Mouse (Mus musculus) embryonic facial prominence, embryonic 14.5 days (tissue): ENCODE results near the gene Parm1. TPM values are rescaled to one million over a fixed set of nuclear protein-coding genes. Genes with fewer than 3 reads are reported as not detected.

ENCODE experiments used
- ATAC-seq: fragments of 200-750 bp; cut with Nextera tagmentation; 2 replicates; pipeline ENCODE4 v1.8.0; 2017; ENCODE audit warnings: low read depth, moderate number of reproducible peaks, moderate TSS enrichment
- DNase-seq: peaks from one replicate; pipeline ENCODE4 v3.0.0-alpha.2; 2015; ENCODE audit warnings: low spot score
- H3K27ac ChIP-seq: fragments of 300-500 bp; sonication (generic); replicated peaks from 2 replicates; pipeline ENCODE4 v1.5.1; 2014; ENCODE audit warnings: low read depth, mild to moderate bottlenecking, low read length, moderate library complexity
- H3K27me3 ChIP-seq: fragments of 300-500 bp; sonication (generic); replicated peaks from 2 replicates; pipeline ENCODE4 v1.6.1; 2014; ENCODE audit warnings: low read length; ENCODE audit not compliant: control insufficient read depth, insufficient read depth
- H3K36me3 ChIP-seq: fragments of 300-500 bp; sonication (generic); 2 replicates; pipeline ENCODE4 v1.6.1; 2014; ENCODE audit warnings: low read length, mixed read lengths; ENCODE audit not compliant: control insufficient read depth, insufficient read depth
- H3K4me1 ChIP-seq: fragments of 300-500 bp; sonication (generic); 2 replicates; pipeline ENCODE4 v1.6.1; 2014; ENCODE audit warnings: antibody characterized with exemption, low read length; ENCODE audit not compliant: control insufficient read depth, insufficient read depth
- H3K4me2 ChIP-seq: fragments of 300-500 bp; sonication (generic); 2 replicates; pipeline ENCODE4 v1.6.1; 2014; ENCODE audit warnings: low read depth, mild to moderate bottlenecking, low read length, moderate library complexity, mixed read lengths
- H3K4me3 ChIP-seq: fragments of 300-500 bp; sonication (generic); 2 replicates; pipeline ENCODE4 v1.5.1; 2014; ENCODE audit warnings: low read depth, mild to moderate bottlenecking, low read length
- H3K9ac ChIP-seq: fragments of 300-500 bp; sonication (generic); 2 replicates; pipeline ENCODE4 v1.6.1; 2014; ENCODE audit warnings: low read depth, mild to moderate bottlenecking, low read length, moderate library complexity, mixed read lengths
- H3K9me3 ChIP-seq: fragments of 300-500 bp; sonication (generic); 2 replicates; pipeline ENCODE4 v1.6.1; 2016; ENCODE audit warnings: low read length; ENCODE audit not compliant: control insufficient read depth
- WGBS: fragments of 180-500 bp; shearing (Covaris S2); extraction: QIAGEN DNeasy Blood & Tissue Kit; methylation state at CpG from one replicate; pipeline ENCODE4 v1.1.7; 2014; 5-methylcytosine and 5-hydroxymethylcytosine counted together
- polyA plus RNA-seq: library from polyadenylated mRNA; unstranded; fragments of >200 nt; fragmentation: Nextera tagmentation; extraction: Ambion mirVana; gene quantifications from 2 replicates; pipeline ENCODE4 v1.2.1, GENCODE M21; 2014

The Parm1 gene
- polyA plus RNA-seq, 1 experiment from 2014 or later: 25.6 TPM

DNA sequence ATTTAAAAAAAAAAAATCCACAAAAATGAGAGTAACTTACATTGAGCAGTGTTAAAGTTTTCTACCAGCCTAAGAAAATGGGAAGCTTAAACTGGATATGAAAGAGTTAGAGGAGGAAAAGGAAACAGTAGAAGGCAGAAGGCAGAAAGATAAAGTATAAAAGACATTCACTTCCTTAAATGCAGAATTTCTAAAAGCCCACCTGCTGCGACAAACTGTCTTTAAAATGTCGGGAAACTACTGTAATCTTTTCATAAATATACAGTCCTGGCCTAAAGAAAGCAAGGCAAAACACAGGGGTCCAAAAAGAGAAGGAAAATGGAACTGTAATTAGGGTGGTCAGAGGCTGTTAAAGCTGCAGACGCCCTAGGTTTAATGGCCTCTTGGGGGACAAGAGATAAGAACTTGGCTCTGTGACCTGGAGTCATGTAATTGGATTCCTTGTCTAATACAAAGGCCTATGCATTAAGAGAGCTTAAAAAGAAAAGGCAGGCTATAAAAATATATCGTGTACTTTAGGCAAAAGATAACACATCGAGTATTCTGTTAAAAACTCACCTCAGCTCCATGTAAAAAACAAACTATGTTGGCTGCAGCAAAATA lies 13.0 kb upstream of the Parm1 start:
- Histone ChIP-seq H3K9me3 (no peaks in the 10 kb centered on the region), H3K4me3 (no peak overlapping the region), H3K4me2 (no peak overlapping the region), H3K36me3 (no peaks in the 10 kb centered on the region), H3K9ac (no peak overlapping the region), H3K27me3 (no peaks in the 10 kb centered on the region), H3K4me1 (no peaks in the 10 kb centered on the region), H3K27ac (no peak overlapping the region)
- ATAC-seq: no peak
- WGBS: 55% methylated on average over 5 of the region's 5 CpGs
- DNase-seq: no peak

DNA sequence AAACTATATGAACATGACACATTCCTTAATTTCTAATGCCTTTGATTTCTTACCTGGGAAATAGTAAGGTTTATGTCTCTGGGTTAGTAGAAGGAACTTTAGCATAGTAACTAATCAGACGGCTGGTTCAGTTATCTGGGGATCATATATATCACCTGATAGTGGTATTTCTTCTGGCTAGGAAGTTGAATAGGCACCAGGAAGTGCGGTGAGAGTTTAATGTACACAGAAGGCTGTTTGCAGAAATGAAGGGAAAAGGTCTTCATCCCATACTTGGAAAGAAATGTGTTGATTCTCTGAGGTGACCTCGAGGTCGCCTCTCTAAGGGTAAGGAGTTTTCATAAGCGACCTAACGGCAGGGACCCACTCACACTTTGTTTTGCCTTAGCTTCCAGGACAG lies 338 bp upstream of the Parm1 start:
- Histone ChIP-seq H3K4me2 (peak overlapping the region; percentile 93), H3K4me3 (peak overlapping the region; percentile 62), H3K9me3 (no peaks in the 10 kb centered on the region), H3K27ac (no peak overlapping the region), H3K9ac (peak overlapping the region; percentile 67; the same call in 1 of the 2 replicates), H3K4me1 (peaks cover 20% of the 10 kb centered on the region), H3K36me3 (no peaks in the 10 kb centered on the region), H3K27me3 (peaks cover 10% of the 10 kb centered on the region; the same call in 1 of the 2 replicates)
- DNase-seq (no peak), ATAC-seq (no peak)
- WGBS: 19% methylated on average over 6 of the region's 6 CpGs

DNA sequence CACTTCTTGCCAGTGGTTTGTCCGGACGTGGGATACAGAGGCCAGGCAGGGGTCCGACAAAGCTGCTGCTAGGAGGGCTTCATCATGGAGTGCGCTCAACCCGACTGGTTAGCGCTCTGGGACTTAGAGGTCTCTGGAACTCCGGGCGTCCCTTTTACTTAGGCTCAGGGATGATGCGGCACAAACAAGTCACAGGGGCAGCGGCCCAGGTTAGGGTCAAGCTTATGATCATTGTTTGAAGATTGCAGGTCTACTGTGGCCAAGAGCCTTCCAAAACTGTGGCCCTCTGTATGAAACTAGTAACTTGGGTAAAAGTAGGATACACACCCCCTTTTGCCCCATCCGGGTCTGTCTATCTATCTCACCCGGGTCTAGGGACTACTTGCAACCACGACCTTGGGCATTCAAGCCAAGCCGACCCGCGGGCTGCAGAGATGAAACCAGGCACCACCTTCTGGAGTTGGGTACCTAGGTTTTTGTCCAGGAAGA lies 931 bp downstream of the Parm1 start:
- DNase-seq (no peak), ATAC-seq (no peak)
- no peaks in the 10 kb centered on the region for H3K36me3 ChIP-seq
- WGBS: 1% methylated on average over 16 of the region's 16 CpGs
- H3K4me2 ChIP-seq: peak overlapping the region; percentile 93
- peak overlapping the region; percentile 62 for H3K4me3 ChIP-seq
- peaks cover 10% of the 10 kb centered on the region; the same call in 1 of the 2 replicates for H3K27me3 ChIP-seq
- no peaks in the 10 kb centered on the region for H3K9me3 ChIP-seq
- H3K9ac ChIP-seq: peak overlapping the region; percentile 67
- peaks cover 20% of the 10 kb centered on the region for H3K4me1 ChIP-seq
- no peak overlapping the region for H3K27ac ChIP-seq

DNA sequence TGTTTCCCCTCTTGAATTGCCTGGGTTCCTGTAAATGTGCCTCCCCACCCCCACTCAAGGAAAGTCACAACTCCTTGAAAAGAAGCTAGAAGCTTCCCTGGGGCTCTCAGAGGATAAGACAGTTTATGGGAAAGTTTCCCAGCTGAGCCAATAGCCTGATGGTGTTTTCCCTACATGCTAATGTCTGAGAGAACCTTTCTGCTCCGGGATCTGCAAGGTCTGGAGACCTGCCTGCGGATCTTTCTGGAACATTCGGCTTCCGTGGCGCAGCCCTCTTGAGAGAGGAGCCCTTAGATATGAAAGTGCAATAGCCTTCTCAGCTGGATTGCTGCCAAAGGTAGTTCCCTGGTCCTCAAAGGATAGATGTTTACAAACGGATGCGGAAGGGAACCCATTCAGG lies 1.5 kb downstream of the Parm1 start:
- H3K36me3 ChIP-seq: no peaks in the 10 kb centered on the region
- peak overlapping the region; percentile 67 for H3K9ac ChIP-seq
- no peaks in the 10 kb centered on the region for H3K9me3 ChIP-seq
- H3K4me3 ChIP-seq: peak overlapping the region; percentile 62
- peak; percentile 62 for DNase-seq
- H3K4me1 ChIP-seq: peaks cover 20% of the 10 kb centered on the region
- no peak overlapping the region for H3K27ac ChIP-seq
- H3K27me3 ChIP-seq: peaks cover 10% of the 10 kb centered on the region; the same call in 1 of the 2 replicates
- ATAC-seq: no peak
- H3K4me2 ChIP-seq: peak overlapping the region; percentile 93
- WGBS: 12% methylated on average over 7 of the region's 7 CpGs

DNA sequence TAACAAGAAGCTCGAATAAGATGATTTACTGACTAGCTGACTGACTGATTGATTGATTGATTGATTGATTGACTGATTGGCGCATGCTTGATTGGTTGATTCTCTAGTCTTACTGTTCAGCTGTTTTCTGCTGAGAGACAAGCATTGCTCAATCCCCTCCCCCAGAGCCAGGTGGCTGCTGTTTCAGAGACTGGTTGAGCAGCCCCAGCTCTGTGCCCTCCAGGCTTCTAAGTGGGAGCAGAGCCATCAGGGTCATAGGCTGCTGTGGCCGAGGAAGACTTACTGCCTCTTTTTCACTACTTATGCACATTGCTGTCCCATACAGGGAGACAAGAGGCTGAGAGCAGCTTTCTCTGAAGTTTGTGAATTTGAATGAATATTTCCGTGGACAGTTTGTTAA lies 2.1 kb downstream of the Parm1 start:
- Histone ChIP-seq H3K4me1 (peaks cover 20% of the 10 kb centered on the region), H3K9ac (no peak overlapping the region), H3K27ac (no peak overlapping the region), H3K27me3 (peaks cover 10% of the 10 kb centered on the region; the same call in 1 of the 2 replicates), H3K4me3 (peak overlapping the region; percentile 62), H3K9me3 (no peaks in the 10 kb centered on the region), H3K36me3 (no peaks in the 10 kb centered on the region), H3K4me2 (peak overlapping the region; percentile 93)
- ATAC-seq: no peak
- WGBS: 27% methylated on average over 4 of the region's 4 CpGs
- DNase-seq: peak; percentile 65

DNA sequence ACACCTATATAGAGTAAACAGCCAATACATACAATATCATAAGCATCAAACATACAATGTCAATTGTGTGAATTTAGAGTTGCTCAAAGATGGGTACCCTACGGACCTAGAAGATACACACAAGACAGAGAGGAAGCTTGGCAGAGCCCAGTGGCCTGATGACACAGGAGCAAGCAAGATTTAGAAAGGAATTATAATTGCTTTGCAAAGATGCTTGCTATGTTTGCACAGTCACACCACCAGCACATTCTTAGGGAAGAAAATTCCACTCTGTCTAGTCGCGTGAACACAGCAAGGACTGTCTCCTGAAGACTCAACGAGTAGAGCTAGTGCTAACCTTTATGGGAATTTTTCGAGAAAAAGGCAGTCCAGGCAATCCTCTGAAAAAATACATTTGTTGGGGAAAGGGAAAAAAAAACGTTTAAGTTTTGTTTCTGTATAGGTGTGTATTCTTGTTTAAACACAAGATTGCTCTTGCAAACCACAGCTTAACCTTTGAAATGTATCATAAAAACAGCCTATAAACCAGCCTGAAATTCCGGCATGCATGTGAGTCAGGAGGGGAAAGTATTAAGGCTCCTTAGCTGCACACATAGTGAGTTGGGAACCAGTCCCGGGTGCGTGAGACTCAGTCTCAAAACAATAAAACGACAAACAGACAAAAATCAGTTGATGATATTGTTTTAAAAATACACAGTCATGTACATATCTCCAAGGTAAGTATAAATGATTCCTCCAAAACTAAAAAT lies 15.5 kb downstream of the Parm1 start:
- H3K27me3 ChIP-seq: no peaks in the 10 kb centered on the region
- WGBS: 82% methylated on average over 10 of the region's 10 CpGs
- no peak overlapping the region for H3K4me3 ChIP-seq
- DNase-seq (no peak), ATAC-seq (no peak)
- no peaks in the 10 kb centered on the region for H3K4me1 ChIP-seq
- H3K9ac ChIP-seq: no peak overlapping the region
- no peak overlapping the region for H3K4me2 ChIP-seq
- H3K27ac ChIP-seq: no peak overlapping the region
- H3K36me3 ChIP-seq: no peaks in the 10 kb centered on the region
- H3K9me3 ChIP-seq: no peaks in the 10 kb centered on the region

DNA sequence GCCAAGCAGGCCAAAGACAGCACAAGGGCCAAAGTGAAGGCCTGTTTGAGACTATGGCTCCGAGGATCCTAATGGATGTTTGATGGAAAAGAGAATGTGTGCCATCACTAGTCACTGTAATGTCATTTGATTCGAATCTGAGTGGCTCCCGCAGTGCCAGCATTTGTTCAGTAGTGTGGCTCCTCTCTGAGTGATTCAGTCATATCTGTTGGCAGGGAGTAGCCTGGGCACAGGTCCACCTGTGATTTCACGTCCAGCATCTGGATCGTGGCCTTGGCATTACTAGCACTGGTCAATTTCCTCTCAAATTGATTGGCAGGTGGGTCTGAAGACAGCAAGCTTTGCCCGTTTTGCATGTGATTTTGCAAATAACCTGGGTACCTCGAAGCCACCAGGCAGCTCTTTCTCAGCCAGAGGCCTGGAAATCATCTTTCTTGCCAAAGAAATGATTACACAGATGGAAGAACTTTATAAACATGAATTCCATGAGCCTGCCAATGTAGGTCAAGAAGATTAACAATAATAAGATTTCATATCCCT lies 41.7 kb downstream of the Parm1 start:
- Histone ChIP-seq H3K4me1 (peaks cover 5% of the 10 kb centered on the region; the same call in 1 of the 2 replicates), H3K27me3 (no peaks in the 10 kb centered on the region), H3K27ac (no peak overlapping the region), H3K9me3 (peaks cover 4% of the 10 kb centered on the region; the same call in 1 of the 2 replicates), H3K36me3 (no peaks in the 10 kb centered on the region), H3K4me2 (no peak overlapping the region), H3K4me3 (no peak overlapping the region), H3K9ac (no peak overlapping the region)
- ATAC-seq (no peak), DNase-seq (peak; percentile 9)
- 71% methylated on average over 7 of the region's 7 CpGs for WGBS

DNA sequence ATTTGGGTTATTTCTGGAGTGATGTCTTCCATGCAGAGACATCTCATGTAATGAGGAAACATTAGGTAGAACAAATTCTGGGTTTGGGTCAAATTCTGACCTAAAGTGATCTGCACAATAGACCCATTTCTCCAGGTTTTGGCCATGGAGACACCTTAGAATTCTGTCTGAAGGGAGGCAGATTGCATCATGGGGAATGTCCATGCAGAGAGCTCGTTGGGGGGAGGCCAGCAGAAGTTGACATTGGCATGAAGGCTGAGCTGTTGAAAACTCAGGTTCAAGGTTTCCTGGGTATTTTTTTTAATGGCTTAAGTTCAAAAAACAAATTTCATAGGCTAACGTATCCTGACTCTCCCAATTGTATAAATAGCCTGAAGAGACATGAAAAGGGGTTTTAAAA lies 42.3 kb downstream of the Parm1 start:
- Histone ChIP-seq H3K4me2 (no peak overlapping the region), H3K4me3 (no peak overlapping the region), H3K27ac (no peak overlapping the region), H3K36me3 (no peaks in the 10 kb centered on the region), H3K9me3 (peaks cover 4% of the 10 kb centered on the region; the same call in 1 of the 2 replicates), H3K27me3 (no peaks in the 10 kb centered on the region), H3K4me1 (peaks cover 5% of the 10 kb centered on the region; the same call in 1 of the 2 replicates), H3K9ac (no peak overlapping the region)
- ATAC-seq: no peak
- DNase-seq: peak; percentile 9
- WGBS: 51% methylated on average over 2 of the region's 2 CpGs
